Mouse (Mus musculus): ENCODE data around the gene Olfr1425.
"Not testable (repeated sequence)": the region's sequence is repeated elsewhere in the genome, so short reads cannot be mapped to it uniquely, and the experiment has no call there.

Olfr1425 gene

GRCm38 (mm10) chr19:12077631-12078030 lies at the start of gene Olfr1425:
Gene Olfr1425, minus strand, starts transcription at chr19:12077731.
- not testable (repeated sequence) for DNase-seq

- no peak for DNase-seq
These were observed 45.6 kb upstream of the Olfr1425 start, which contains the start of gene Olfr76 for GRCm38 (mm10) chr19:12123103-12123502. Gene Olfr76, minus strand, starts transcription at chr19:12123203.

- DNase-seq = no peak
These were observed 38.9 kb upstream of the Olfr1425 start for GRCm38 (mm10) chr19:12116464-12116863.

- no peak for DNase-seq
These were observed 38.3 kb upstream of the Olfr1425 start, which contains the start of gene Olfr1428 for GRCm38 (mm10) chr19:12115797-12116196. Gene Olfr1428, minus strand, starts transcription at chr19:12115897.

GRCm38 (mm10) chr19:12113807-12114206 lies 36.3 kb upstream of the Olfr1425 start:
- DNase-seq = no peak

- DNase-seq = no peak
These were observed 27.0 kb upstream of the Olfr1425 start for GRCm38 (mm10) chr19:12104541-12104940.

- no peak for DNase-seq
These were observed 25.7 kb upstream of the Olfr1425 start, which contains the start of gene Olfr1427 for GRCm38 (mm10) chr19:12103234-12103633. Gene Olfr1427, minus strand, starts transcription at chr19:12103334.

GRCm38 (mm10) chr19:12091913-12092312 lies 14.4 kb upstream of the Olfr1425 start, which contains the start of gene Olfr1426:
Gene Olfr1426, minus strand, starts transcription at chr19:12092013.
- no peak for DNase-seq

GRCm38 (mm10) chr19:12069546-12069945 lies 8.0 kb downstream of the Olfr1425 start:
- not testable (repeated sequence) for DNase-seq

- not testable (repeated sequence) for DNase-seq
These were observed 9.7 kb downstream of the Olfr1425 start for GRCm38 (mm10) chr19:12067806-12068205.

GRCm38 (mm10) chr19:12062582-12062981 lies 14.9 kb downstream of the Olfr1425 start, which contains the start of gene Olfr1424:
Gene Olfr1424, minus strand, starts transcription at chr19:12062682.
- not testable (repeated sequence) for DNase-seq

- DNase-seq = no peak
These were observed 34.4 kb downstream of the Olfr1425 start for GRCm38 (mm10) chr19:12043163-12043562.

- DNase-seq = no peak
These were observed 36.3 kb downstream of the Olfr1425 start, which contains the start of gene Olfr1423 for GRCm38 (mm10) chr19:12041217-12041616. Gene Olfr1423, minus strand, starts transcription at chr19:12041317.

GRCm38 (mm10) chr19:12037727-12038126 lies 39.8 kb downstream of the Olfr1425 start:
- no peak for DNase-seq

GRCm38 (mm10) chr19:12026606-12027005 lies 50.9 kb downstream of the Olfr1425 start:
- DNase-seq = no peak

- DNase-seq = no peak
These were observed 52.2 kb downstream of the Olfr1425 start for GRCm38 (mm10) chr19:12025333-12025732.

- DNase-seq = no peak
These were observed 53.4 kb downstream of the Olfr1425 start for GRCm38 (mm10) chr19:12024149-12024548.

Measured in retina, postnatal 1 day (tissue).